Mouse (Mus musculus): ENCODE data around the gene Pigg. TPM values are rescaled to one million over a fixed set of nuclear protein-coding genes. Genes with fewer than 3 reads are reported as not detected.

Gene Pigg
- polyA plus RNA-seq, 1 experiment from 2014 or later = 6.0 TPM

GRCm38 (mm10) chr5:108385632-108386031 lies 73.2 kb downstream of the Pigg start:
- Histone ChIP-seq H3K36me3 (no peaks in the 10 kb centered on the region), H3K9me3 (replicated peaks) (no peaks in the 10 kb centered on the region), H3K27me3 (replicated peaks) (peaks cover 35% of the 10 kb centered on the region; the same call in 1 of the 2 replicates), H3K4me1 (no peaks in the 10 kb centered on the region), H3K4me3 (no peak overlapping the region), H3K4me2 (no peak overlapping the region), H3K9ac (no peak overlapping the region), H3K27ac (no peak overlapping the region)
- 82% methylated on average over 2 of the region's 2 CpGs for WGBS (ENCODE audit: insufficient replicate concordance)
- ATAC-seq = no peak

- H3K4me3 ChIP-seq = no peak overlapping the region
- no peaks in the 10 kb centered on the region for H3K9me3 ChIP-seq (replicated peaks)
- no peak overlapping the region for H3K27ac ChIP-seq
- H3K9ac ChIP-seq = no peak overlapping the region
- no peaks in the 10 kb centered on the region for H3K36me3 ChIP-seq
- H3K27me3 ChIP-seq (replicated peaks) = peaks cover 35% of the 10 kb centered on the region; the same call in 1 of the 2 replicates
- WGBS (ENCODE audit: insufficient replicate concordance) = 46% methylated on average over 4 of the region's 4 CpGs
- H3K4me2 ChIP-seq = no peak overlapping the region
- no peak for ATAC-seq
- H3K4me1 ChIP-seq = no peaks in the 10 kb centered on the region
These were observed 74.0 kb downstream of the Pigg start for GRCm38 (mm10) chr5:108386449-108386848.

- peaks cover 35% of the 10 kb centered on the region; the same call in 1 of the 2 replicates for H3K27me3 ChIP-seq (replicated peaks)
- no peak for ATAC-seq
- 57% methylated on average over 7 of the region's 7 CpGs for WGBS (ENCODE audit: insufficient replicate concordance)
These were observed 75.8 kb downstream of the Pigg start, which contains the start of gene Pde6b for GRCm38 (mm10) chr5:108388201-108388600. Gene Pde6b (plus strand): TSS chr5:108388391.

DNA sequence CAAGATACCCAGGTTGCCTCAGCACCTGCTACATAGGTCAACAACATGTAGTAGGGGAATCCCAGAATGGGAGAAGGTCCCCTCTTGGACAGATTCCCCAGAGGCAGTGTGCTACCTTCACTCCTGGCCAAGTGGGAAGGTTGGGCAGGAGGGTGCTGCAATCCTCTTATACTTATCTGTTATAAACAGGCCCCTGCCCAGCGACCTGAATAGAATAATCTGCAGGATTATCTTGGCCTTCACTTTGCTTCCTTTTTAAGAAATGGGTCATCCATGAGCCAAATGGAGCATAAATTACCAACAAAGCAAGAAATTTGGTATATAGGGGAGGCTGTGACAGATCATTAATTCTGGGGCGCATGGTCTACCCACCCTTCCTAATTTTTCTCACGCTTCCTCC lies 77.3 kb downstream of the Pigg start:
- Histone ChIP-seq H3K27ac (no peak overlapping the region), H3K9me3 (replicated peaks) (no peaks in the 10 kb centered on the region), H3K9ac (no peak overlapping the region), H3K4me1 (no peaks in the 10 kb centered on the region), H3K4me2 (no peak overlapping the region), H3K36me3 (no peaks in the 10 kb centered on the region), H3K4me3 (no peak overlapping the region), H3K27me3 (replicated peaks) (peaks cover 24% of the 10 kb centered on the region; the same call in 1 of the 2 replicates)
- 47% methylated on average over 3 of the region's 3 CpGs for WGBS (ENCODE audit: insufficient replicate concordance)
- no peak for ATAC-seq

More at GRCm38 (mm10) chr5:108388201-108388600, 75.8 kb downstream of the Pigg start, which contains the start of gene Pde6b:
- Histone ChIP-seq H3K9ac (no peak within 1 kb of the TSS), H3K4me2 (no peak within 1 kb of the TSS), H3K9me3 (replicated peaks) (no peaks in the 10 kb centered on the region), H3K4me1 (no peaks in the 10 kb centered on the region), H3K4me3 (no peak within 1 kb of the TSS), H3K27ac (no peak within 1 kb of the TSS), H3K36me3 (no peaks in the 10 kb centered on the region)

Other genes starting within 250 kb of the Pigg start
- gene Mtf2, start 246.9 kb upstream of the Pigg start, polyA plus RNA-seq (2016; fragmentation: Nextera tagmentation; extraction: Ambion mirVana) = 56.3 and 60.4 TPM in 2 replicates
- gene Tmed5, start 180.0 kb upstream of the Pigg start, polyA plus RNA-seq (2016; fragmentation: Nextera tagmentation; extraction: Ambion mirVana) = 27.6 and 29.3 TPM in 2 replicates
- gene Ccdc18, start 179.7 kb upstream of the Pigg start, polyA plus RNA-seq (2016; fragmentation: Nextera tagmentation; extraction: Ambion mirVana) = 7.1 and 9.3 TPM in 2 replicates
- gene Dr1, start 43.7 kb upstream of the Pigg start, polyA plus RNA-seq (2016; fragmentation: Nextera tagmentation; extraction: Ambion mirVana) = 39.6 and 39.7 TPM in 2 replicates
- gene Gm42517, start 55.3 kb downstream of the Pigg start, polyA plus RNA-seq (2016; fragmentation: Nextera tagmentation; extraction: Ambion mirVana) = 0.07 TPM in 1 of 2 replicates, not detected in the other
- 0.17 and 0.24 TPM in 2 replicates for gene Pde6b, start 75.8 kb downstream of the Pigg start, polyA plus RNA-seq (2016; fragmentation: Nextera tagmentation; extraction: Ambion mirVana)
- gene Atp5k, start 121.8 kb downstream of the Pigg start, polyA plus RNA-seq (2016; fragmentation: Nextera tagmentation; extraction: Ambion mirVana) = 355 and 360 TPM in 2 replicates
- 0.15 TPM in 1 of 2 replicates, not detected in the other for gene Mfsd7a, start 136.3 kb downstream of the Pigg start, polyA plus RNA-seq (2016; fragmentation: Nextera tagmentation; extraction: Ambion mirVana)
- gene Pcgf3, start 148.6 kb downstream of the Pigg start, polyA plus RNA-seq (2016; fragmentation: Nextera tagmentation; extraction: Ambion mirVana) = 12.6 and 14.8 TPM in 2 replicates
- 0.07 TPM in 1 of 2 replicates, not detected in the other for gene Cplx1, start 237.4 kb downstream of the Pigg start, polyA plus RNA-seq (2016; fragmentation: Nextera tagmentation; extraction: Ambion mirVana)